Mouse (Mus musculus) thymus, adult 2 months (tissue): ENCODE data around the gene Otop2.

Source experiments
- CTCF ChIP-seq: fragments of 200-500 bp; IDR thresholded peaks from 2 replicates; pipeline ENCODE4 v1.5.1; 2012; ENCODE audit warnings: mild to moderate bottlenecking, control low read depth, low read length, moderate library complexity, borderline replicate concordance; ENCODE audit not compliant: control insufficient read depth, poor library complexity, insufficient read depth; ENCODE audit errors: extremely low read depth
- POLR2A ChIP-seq: fragments of 200-500 bp; IDR thresholded peaks from 2 replicates; pipeline ENCODE4 v1.6.1; 2012; ENCODE audit warnings: mild to moderate bottlenecking, low read length, control low read depth, moderate library complexity; ENCODE audit not compliant: control insufficient read depth, poor library complexity, insufficient read depth; ENCODE audit errors: extremely low read depth

DNA sequence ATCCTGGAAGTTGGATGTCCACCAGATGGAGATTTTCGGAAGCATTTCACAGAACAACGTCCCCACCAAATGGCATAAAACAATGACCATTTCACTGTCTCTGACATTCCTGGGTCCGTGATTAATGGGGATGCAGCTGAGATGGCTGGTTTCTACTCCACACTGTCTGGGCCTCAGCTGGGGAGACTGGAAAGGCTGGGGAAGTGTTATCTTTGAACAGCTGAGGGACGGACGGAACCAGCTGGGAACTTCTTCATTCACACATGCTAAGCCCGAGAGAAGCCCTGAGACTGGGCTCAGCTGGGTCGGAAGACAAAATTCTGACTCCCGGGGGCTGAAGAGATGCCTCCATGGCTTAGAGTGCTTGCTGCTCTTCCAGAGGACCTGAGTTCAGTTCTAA, 64.4 kb downstream of the Otop2 start:
- TF ChIP-seq CTCF (no peak), POLR2A (no peak)
